Mouse (Mus musculus): Measurements from ENCODE around the gene Dgki. TPM values are rescaled to one million over a fixed set of nuclear protein-coding genes. Genes with fewer than 3 reads are reported as not detected.

Gene Dgki
- total and polyA plus RNA-seq, 3 experiments: 0.04 to 0.18 (median 0.08) TPM

GRCm38 (mm10) chr6:36838747-36839146 lies 461.2 kb downstream of the Dgki start:
- Histone ChIP-seq H3K27ac (no peak overlapping the region), H3K79me2 (replicated peaks; ENCODE audit: control insufficient read depth, insufficient read depth, low read length) (no peaks in the 10 kb centered on the region), H3K36me3 (ENCODE audit: control insufficient read depth, insufficient read depth, low read length) (no peaks in the 10 kb centered on the region), H3K4me3 (no peak overlapping the region), H3K9ac (ENCODE audit: low read depth, low read length) (no peak overlapping the region), H3K4me1 (ENCODE audit: control insufficient read depth, insufficient read depth, low read length) (no peaks in the 10 kb centered on the region; the same call in 1 of the 2 replicates), H3K27me3 (ENCODE audit: control insufficient read depth, insufficient read depth, low read length) (no peaks in the 10 kb centered on the region)
- TF ChIP-seq CTCF (IDR thresholded peaks at IDR 0.05): no peak
- TF ChIP-seq POLR2A (IDR thresholded peaks at IDR 0.05; ENCODE audit: insufficient read depth, low read depth, low read length): no peak
- TF ChIP-seq EP300 (IDR thresholded peaks at IDR 0.05; ENCODE audit: insufficient read depth, low read depth, low read length): no peak
- intact Hi-C loops (cut with DNase I): no loop called here
- no peak for DNase-seq
- 93% methylated on average over 1 of the region's 1 CpGs for WGBS

DNA sequence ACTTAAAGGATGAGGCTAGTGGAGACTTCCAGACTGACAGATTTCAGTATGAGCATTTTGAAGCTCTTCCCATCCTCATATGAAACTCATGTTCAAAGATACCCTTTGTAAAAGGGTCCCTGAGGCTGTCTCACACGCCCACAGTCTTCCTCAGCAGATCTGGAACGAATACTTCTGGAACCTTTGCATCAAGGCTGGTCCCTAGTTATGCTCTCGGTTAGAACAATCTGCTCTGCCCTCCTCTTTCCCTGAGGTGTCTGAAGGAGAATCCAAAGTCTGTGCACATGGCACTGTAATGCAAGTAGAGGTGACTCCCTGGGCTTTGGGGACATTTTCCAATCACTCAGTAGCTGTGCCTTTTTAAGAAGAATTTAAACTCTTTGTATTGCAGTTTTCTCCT lies 464.6 kb downstream of the Dgki start:
- TF ChIP-seq CTCF (IDR thresholded peaks at IDR 0.05) (no peak), EP300 (IDR thresholded peaks at IDR 0.05; ENCODE audit: insufficient read depth, low read depth, low read length) (no peak), POLR2A (IDR thresholded peaks at IDR 0.05; ENCODE audit: insufficient read depth, low read depth, low read length) (no peak)
- WGBS: 77% methylated on average over 3 of the region's 3 CpGs
- H3K27me3 ChIP-seq (ENCODE audit: control insufficient read depth, insufficient read depth, low read length): no peaks in the 10 kb centered on the region
- intact Hi-C loops (cut with DNase I): no loop called here
- no peaks in the 10 kb centered on the region for H3K36me3 ChIP-seq (ENCODE audit: control insufficient read depth, insufficient read depth, low read length)
- no peaks in the 10 kb centered on the region for H3K79me2 ChIP-seq (replicated peaks; ENCODE audit: control insufficient read depth, insufficient read depth, low read length)
- no peak overlapping the region for H3K4me3 ChIP-seq
- no peak overlapping the region for H3K9ac ChIP-seq (ENCODE audit: low read depth, low read length)
- H3K27ac ChIP-seq: no peak overlapping the region
- no peaks in the 10 kb centered on the region for H3K4me1 ChIP-seq (ENCODE audit: control insufficient read depth, insufficient read depth, low read length)
- no peak for DNase-seq

GRCm38 (mm10) chr6:36834695-36835265 lies 465.2 kb downstream of the Dgki start:
- Histone ChIP-seq H3K36me3 (ENCODE audit: control insufficient read depth, insufficient read depth, low read length) (no peaks in the 10 kb centered on the region), H3K4me3 (no peak overlapping the region), H3K27ac (no peak overlapping the region), H3K9ac (ENCODE audit: low read depth, low read length) (no peak overlapping the region), H3K79me2 (replicated peaks; ENCODE audit: control insufficient read depth, insufficient read depth, low read length) (no peaks in the 10 kb centered on the region), H3K4me1 (ENCODE audit: control insufficient read depth, insufficient read depth, low read length) (no peaks in the 10 kb centered on the region), H3K27me3 (ENCODE audit: control insufficient read depth, insufficient read depth, low read length) (no peaks in the 10 kb centered on the region)
- intact Hi-C loops (cut with DNase I): no loop called here
- no peak for TF ChIP-seq CTCF (IDR thresholded peaks at IDR 0.05)
- DNase-seq: no peak
- 76% methylated on average over 4 of the region's 4 CpGs for WGBS

DNA sequence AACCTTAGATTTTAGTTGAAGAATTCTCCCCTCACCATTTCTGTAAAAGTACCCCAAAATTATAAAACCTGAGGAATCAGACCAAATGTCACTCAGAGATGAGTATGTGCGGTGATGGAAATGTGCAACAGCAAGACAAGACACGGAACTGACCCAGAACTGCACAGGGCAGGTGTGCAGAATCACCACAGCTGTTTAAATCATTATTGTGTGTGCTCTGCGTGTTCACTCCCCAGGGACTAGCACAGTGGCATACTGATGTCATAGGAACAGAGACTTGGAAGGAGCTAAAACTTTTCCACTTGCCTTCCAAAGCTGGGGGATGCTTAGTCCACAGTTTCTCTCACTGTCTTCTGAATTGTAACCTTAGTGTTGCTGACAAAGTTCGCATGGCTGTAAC lies 467.3 kb downstream of the Dgki start:
- H3K36me3 ChIP-seq (ENCODE audit: control insufficient read depth, insufficient read depth, low read length): no peaks in the 10 kb centered on the region
- 62% methylated on average over 4 of the region's 4 CpGs for WGBS
- no peak overlapping the region for H3K9ac ChIP-seq (ENCODE audit: low read depth, low read length)
- H3K27ac ChIP-seq: no peak overlapping the region
- H3K4me3 ChIP-seq: no peak overlapping the region
- TF ChIP-seq CTCF (IDR thresholded peaks at IDR 0.05) (no peak), POLR2A (IDR thresholded peaks at IDR 0.05; ENCODE audit: insufficient read depth, low read depth, low read length) (no peak), EP300 (IDR thresholded peaks at IDR 0.05; ENCODE audit: insufficient read depth, low read depth, low read length) (no peak)
- no peaks in the 10 kb centered on the region for H3K27me3 ChIP-seq (ENCODE audit: control insufficient read depth, insufficient read depth, low read length)
- no peak for DNase-seq
- no peaks in the 10 kb centered on the region for H3K4me1 ChIP-seq (ENCODE audit: control insufficient read depth, insufficient read depth, low read length)
- intact Hi-C loops (cut with DNase I): no loop called here
- H3K79me2 ChIP-seq (replicated peaks; ENCODE audit: control insufficient read depth, insufficient read depth, low read length): no peaks in the 10 kb centered on the region

DNA sequence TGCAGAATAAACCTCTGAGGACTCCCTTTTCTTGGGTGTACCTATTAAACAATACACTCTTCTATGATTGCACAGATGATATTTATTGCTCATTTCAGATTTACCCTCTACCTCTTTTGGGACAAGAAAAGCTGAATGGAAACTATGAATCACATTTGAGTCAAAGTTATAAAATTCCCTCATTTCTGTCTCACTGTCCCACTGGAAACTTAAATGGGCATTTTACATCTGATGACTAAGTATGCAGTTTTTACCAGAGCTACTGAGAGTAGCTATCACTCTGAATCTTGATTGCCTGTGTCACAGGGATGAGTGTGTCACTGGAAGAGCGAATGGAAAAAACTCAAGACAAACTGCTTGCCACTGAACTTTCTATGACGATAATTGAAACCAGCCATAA lies 467.8 kb downstream of the Dgki start:
- Histone ChIP-seq H3K27ac (no peak overlapping the region), H3K36me3 (ENCODE audit: control insufficient read depth, insufficient read depth, low read length) (no peaks in the 10 kb centered on the region), H3K27me3 (ENCODE audit: control insufficient read depth, insufficient read depth, low read length) (no peaks in the 10 kb centered on the region), H3K79me2 (replicated peaks; ENCODE audit: control insufficient read depth, insufficient read depth, low read length) (no peaks in the 10 kb centered on the region), H3K4me1 (ENCODE audit: control insufficient read depth, insufficient read depth, low read length) (no peaks in the 10 kb centered on the region), H3K9ac (ENCODE audit: low read depth, low read length) (no peak overlapping the region), H3K4me3 (no peak overlapping the region)
- intact Hi-C loops (cut with DNase I): no loop called here
- TF ChIP-seq EP300 (IDR thresholded peaks at IDR 0.05; ENCODE audit: insufficient read depth, low read depth, low read length) (no peak), POLR2A (IDR thresholded peaks at IDR 0.05; ENCODE audit: insufficient read depth, low read depth, low read length) (no peak), CTCF (IDR thresholded peaks at IDR 0.05) (no peak)
- WGBS: 75% methylated on average over 2 of the region's 2 CpGs
- DNase-seq: no peak

DNA sequence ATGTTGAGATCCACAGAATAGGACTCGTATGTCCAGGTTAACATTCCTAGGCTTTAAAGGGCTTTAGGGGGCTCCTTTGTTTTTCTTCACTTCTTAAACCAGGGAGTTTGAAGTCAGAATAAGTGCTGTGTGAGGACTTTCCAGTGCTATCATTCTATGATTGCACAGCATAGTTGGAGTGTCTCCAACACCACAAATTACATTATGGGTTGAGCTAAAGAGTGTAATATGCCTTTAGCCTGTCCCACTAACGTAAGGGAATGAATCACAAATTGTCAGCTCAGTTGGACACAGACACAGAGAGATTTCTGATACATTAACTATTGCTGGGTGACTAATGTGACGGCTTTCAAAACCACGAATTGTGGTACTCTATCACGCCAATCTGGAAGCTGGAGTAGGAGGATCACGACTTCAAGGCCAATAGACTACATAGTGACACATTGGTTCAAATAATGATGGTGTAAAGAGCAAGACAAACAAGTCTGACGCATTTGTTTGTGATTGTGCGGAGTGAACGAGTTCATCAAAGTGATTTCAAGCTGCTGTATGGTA lies 469.5 kb downstream of the Dgki start:
- Histone ChIP-seq H3K4me1 (ENCODE audit: control insufficient read depth, insufficient read depth, low read length) (no peaks in the 10 kb centered on the region), H3K36me3 (ENCODE audit: control insufficient read depth, insufficient read depth, low read length) (no peaks in the 10 kb centered on the region), H3K9ac (ENCODE audit: low read depth, low read length) (no peak overlapping the region), H3K4me3 (no peak overlapping the region), H3K27me3 (ENCODE audit: control insufficient read depth, insufficient read depth, low read length) (no peaks in the 10 kb centered on the region), H3K79me2 (replicated peaks; ENCODE audit: control insufficient read depth, insufficient read depth, low read length) (no peaks in the 10 kb centered on the region), H3K27ac (no peak overlapping the region)
- intact Hi-C loops (cut with DNase I): no loop called here
- 83% methylated on average over 9 of the region's 9 CpGs for WGBS
- TF ChIP-seq CTCF (IDR thresholded peaks at IDR 0.05) (no peak), EP300 (IDR thresholded peaks at IDR 0.05; ENCODE audit: insufficient read depth, low read depth, low read length) (no peak), POLR2A (IDR thresholded peaks at IDR 0.05; ENCODE audit: insufficient read depth, low read depth, low read length) (no peak)
- DNase-seq: no peak
